Mouse (Mus musculus) CH12.LX (cell line): ENCODE measurements at regions not wholly inside any gene's neighbourhood (a gene's known extent, or its start where the extent isn't known, plus 50 kb on each side); places are given as distances from the start of the nearest gene placed in this dataset.

Experiments
- DNase-seq: peaks from one replicate; pipeline ENCODE4 v3.0.0-alpha.2; 2013; ENCODE audit errors: extremely low read depth
- H3K27ac ChIP-seq: 2 replicates; pipeline ENCODE4 v1.5.1; 2012; ENCODE audit warnings: low read depth, mild to moderate bottlenecking, control low read depth, moderate library complexity; ENCODE audit not compliant: insufficient read depth
- H3K27me3 ChIP-seq: replicated peaks from 2 replicates; pipeline ENCODE3; 2012; ENCODE audit warnings: inconsistent platforms
- H3K36me3 ChIP-seq, 2 experiments: replicated peaks in 1 of 2; 2 replicates each; pipeline versions ENCODE3 to v1.6.1; 2012; ENCODE audit warnings: inconsistent platforms in 1 of 2, low read length in 1 of 2, mild to moderate bottlenecking in 1 of 2, mixed read lengths in 1 of 2, moderate library complexity in 1 of 2; ENCODE audit not compliant: control insufficient read depth in 1 of 2, insufficient read depth in 1 of 2
- H3K4me1 ChIP-seq, 2 experiments: 2 replicates each; pipeline ENCODE4 v1.6.1; 2012; ENCODE audit warnings: inconsistent platforms in 1 of 2, moderate library complexity in 1 of 2; ENCODE audit not compliant: insufficient read depth in 2 of 2, control insufficient read depth in 1 of 2
- H3K4me2 ChIP-seq: 2 replicates; pipeline ENCODE4 v1.6.1; 2012; ENCODE audit warnings: low read depth, mild to moderate bottlenecking, control low read depth; ENCODE audit not compliant: poor library complexity, insufficient read depth, severe bottlenecking
- H3K4me3 ChIP-seq, 3 experiments: fragments of 150-350 bp in 1 of 3; sonication (generic) in 1 of 3; replicated peaks in 1 of 3; 2 replicates each; pipeline versions ENCODE3 to v1.5.1; 2011 to 2012; ENCODE audit warnings: low read depth in 2 of 3, low read length in 2 of 3, mild to moderate bottlenecking in 2 of 3, moderate library complexity in 2 of 3, control low read depth in 1 of 3, improper control_type of control experiment in 1 of 3, inconsistent platforms in 1 of 3, mixed read lengths in 1 of 3; ENCODE audit not compliant: poor library complexity in 1 of 3
- H3K79me2 ChIP-seq: replicated peaks from 2 replicates; pipeline ENCODE4 v1.6.1; 2012; ENCODE audit warnings: mild to moderate bottlenecking, moderate library complexity; ENCODE audit not compliant: control insufficient read depth, poor library complexity, insufficient read depth, severe bottlenecking; ENCODE audit errors: extremely low read depth
- H3K9ac ChIP-seq: 2 replicates; pipeline ENCODE4 v1.6.1; 2012; ENCODE audit warnings: low read depth, mild to moderate bottlenecking, control low read depth, moderate library complexity; ENCODE audit not compliant: insufficient read depth
- H3K9me3 ChIP-seq: replicated peaks from 2 replicates; pipeline ENCODE3; 2012; ENCODE audit warnings: low read length, inconsistent platforms, mixed read lengths
- BHLHE40 ChIP-seq: IDR thresholded peaks from 2 replicates; pipeline ENCODE4 v1.6.1; 2011; ENCODE audit warnings: mild to moderate bottlenecking, low read depth, low read length, improper control_type of control experiment
- CHD1 ChIP-seq: IDR thresholded peaks from 2 replicates; pipeline ENCODE4 v1.6.1; 2012; ENCODE audit warnings: low read depth, low read length, improper control_type of control experiment, inconsistent platforms
- CHD2 ChIP-seq: IDR thresholded peaks from 2 replicates; pipeline ENCODE4 v1.6.1; 2011; ENCODE audit warnings: low read length, improper control_type of control experiment
- E2F4 ChIP-seq: IDR thresholded peaks from 2 replicates; pipeline ENCODE4 v1.6.1; 2011; ENCODE audit warnings: low read depth, low read length, improper control_type of control experiment; ENCODE audit not compliant: insufficient replicate concordance
- ELF1 ChIP-seq: IDR thresholded peaks from 2 replicates; pipeline ENCODE4 v1.6.1; 2014; ENCODE audit warnings: low read depth, mild to moderate bottlenecking, inconsistent platforms, low read length, improper control_type of control experiment
- EP300 ChIP-seq: IDR thresholded peaks from 2 replicates; pipeline ENCODE4 v1.6.1; 2011; ENCODE audit warnings: low read length, improper control_type of control experiment
- GABPA ChIP-seq: IDR thresholded peaks from 2 replicates; pipeline ENCODE4 v1.6.1; 2012; ENCODE audit warnings: low read depth, low read length, improper control_type of control experiment, inconsistent platforms; ENCODE audit not compliant: insufficient replicate concordance
- HCFC1 ChIP-seq: IDR thresholded peaks from 2 replicates; pipeline ENCODE4 v1.6.1; 2012; ENCODE audit warnings: low read depth, mild to moderate bottlenecking, inconsistent platforms, low read length, improper control_type of control experiment
- JUN ChIP-seq: IDR thresholded peaks from 2 replicates; pipeline ENCODE4 v1.6.1; 2011; ENCODE audit warnings: low read depth, mild to moderate bottlenecking, low read length, improper control_type of control experiment, moderate library complexity; ENCODE audit not compliant: insufficient read depth
- JUND ChIP-seq: conservative IDR thresholded peaks from 2 replicates; pipeline ENCODE4 v1.6.1; 2011; ENCODE audit warnings: low read depth, low read length, improper control_type of control experiment
- KAT2A ChIP-seq: IDR thresholded peaks from 2 replicates; pipeline ENCODE4 v1.6.1; 2012; ENCODE audit warnings: low read length, improper control_type of control experiment, inconsistent platforms; ENCODE audit not compliant: insufficient replicate concordance
- MYC ChIP-seq: IDR thresholded peaks from 2 replicates; pipeline ENCODE4 v1.6.1; 2011; ENCODE audit warnings: low read depth, mild to moderate bottlenecking, improper control_type of control experiment, low read length
- NELFE ChIP-seq: IDR thresholded peaks from 2 replicates; pipeline ENCODE4 v1.6.1; 2011; ENCODE audit warnings: low read depth, low read length, improper control_type of control experiment
- NRF1 ChIP-seq: IDR thresholded peaks from 2 replicates; pipeline ENCODE4 v1.6.1; 2014; ENCODE audit warnings: low read depth, mild to moderate bottlenecking, inconsistent platforms, low read length, improper control_type of control experiment, moderate library complexity
- PAX5 ChIP-seq: IDR thresholded peaks from 2 replicates; pipeline ENCODE4 v1.6.1; 2012; ENCODE audit warnings: low read length, inconsistent platforms, mixed read lengths
- RCOR1 ChIP-seq: conservative IDR thresholded peaks from 2 replicates; pipeline ENCODE4 v1.6.1; 2012; ENCODE audit warnings: low read depth, mild to moderate bottlenecking, inconsistent platforms, low read length, improper control_type of control experiment
- TBP ChIP-seq: conservative IDR thresholded peaks from 2 replicates; pipeline ENCODE4 v1.6.1; 2011; ENCODE audit warnings: low read depth, low read length, improper control_type of control experiment
- TCF12 ChIP-seq: IDR thresholded peaks from 2 replicates; pipeline ENCODE4 v1.6.1; 2014; ENCODE audit warnings: low read depth, mild to moderate bottlenecking, inconsistent platforms, low read length, improper control_type of control experiment
- USF2 ChIP-seq: conservative IDR thresholded peaks from 2 replicates; pipeline ENCODE4 v1.6.1; 2011; ENCODE audit warnings: low read depth, low read length, improper control_type of control experiment
- ZNF384 ChIP-seq: IDR thresholded peaks from 2 replicates; pipeline ENCODE4 v1.6.1; 2012; ENCODE audit warnings: low read depth, low read length, improper control_type of control experiment, inconsistent platforms
- dilution Hi-C: fragments of 300-500 bp; cut with MboI; formaldehyde crosslinking; loops from 2 replicates; pipeline ENCODE4 v1.14.3; 2020; ENCODE audit warnings: low sequenced_read_pairs; ENCODE audit not compliant: extremely low pct_unique_long_range_greater_than_20kb, extremely low pct_ligation_motif_present
- in situ Hi-C: fragments of 300-500 bp; cut with MboI; formaldehyde crosslinking; loops from 3 replicates; pipeline ENCODE4 v1.14.3; 2019; ENCODE audit warnings: low sequenced_read_pairs, low pct_ligation_motif_present, low pct_unique_long_range_greater_than_20kb, mixed read lengths

GRCm38 (mm10) chr17:61301171-61301570 is 1579.9 kb downstream of the Efna5 start:
- Histone ChIP-seq H3K36me3 (no peaks in the 10 kb centered on the region), H3K79me2 (no peaks in the 10 kb centered on the region), H3K4me1 (no peaks in the 10 kb centered on the region), H3K27me3 (no peaks in the 10 kb centered on the region), H3K9ac (no peak overlapping the region), H3K4me2 (no peak overlapping the region), H3K27ac (no peak overlapping the region), H3K9me3 (peaks cover 12% of the 10 kb centered on the region), H3K4me3 (no peak overlapping the region)
- TF ChIP-seq ZNF384 (no peak), KAT2A (no peak), JUN (no peak), CHD2 (no peak), USF2 (no peak), ELF1 (no peak), TBP (no peak)
- dilution Hi-C loops (no loop called here), in situ Hi-C loops (no loop called here)
- no peak for DNase-seq

DNA sequence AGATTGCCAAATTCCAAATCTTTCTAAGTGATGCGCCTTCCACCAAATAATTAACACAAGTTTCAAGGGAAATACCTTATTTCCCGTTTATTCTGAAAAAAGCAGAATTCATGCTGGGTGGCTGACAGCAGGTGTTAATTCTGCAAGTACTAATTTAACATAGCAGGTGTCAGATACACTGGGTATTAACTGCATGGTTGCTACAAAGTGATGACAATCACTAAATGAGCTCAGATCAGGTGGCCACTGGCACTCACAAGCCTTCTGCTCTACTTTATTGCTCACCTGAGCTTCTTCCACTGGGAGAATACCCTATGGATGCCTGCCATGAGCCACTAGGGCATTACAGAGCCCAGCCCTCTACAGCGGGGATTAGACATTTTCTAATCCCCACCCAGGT is 1590.0 kb downstream of the Efna5 start:
- in situ Hi-C loops (no loop called here), dilution Hi-C loops (no loop called here)
- no peaks in the 10 kb centered on the region for H3K27me3 ChIP-seq
- H3K9me3 ChIP-seq = peaks cover 21% of the 10 kb centered on the region
- no peaks in the 10 kb centered on the region for H3K79me2 ChIP-seq
- H3K9ac ChIP-seq = no peak overlapping the region
- no peak overlapping the region for H3K4me3 ChIP-seq
- H3K4me2 ChIP-seq = no peak overlapping the region
- H3K36me3 ChIP-seq = no peaks in the 10 kb centered on the region
- no peaks in the 10 kb centered on the region for H3K4me1 ChIP-seq
- no peak overlapping the region for H3K27ac ChIP-seq
- no peak for TF ChIP-seq ZNF384
- no peak for TF ChIP-seq MYC
- no peak for TF ChIP-seq CHD2
- TF ChIP-seq PAX5 = no peak
- TF ChIP-seq GABPA = no peak
- TF ChIP-seq CHD1 = no peak
- no peak for TF ChIP-seq EP300
- TF ChIP-seq JUND = no peak
- TF ChIP-seq E2F4 = no peak
- TF ChIP-seq NELFE = no peak
- no peak for TF ChIP-seq NRF1
- no peak for TF ChIP-seq HCFC1
- TF ChIP-seq BHLHE40 = no peak
- TF ChIP-seq RCOR1 = no peak
- no peak for TF ChIP-seq TBP
- no peak for TF ChIP-seq TCF12
- no peak for DNase-seq
